Mouse (Mus musculus) thymus, postnatal 36 days (tissue): ENCODE results near the gene Trio.

Source experiments
- DNase-seq, 2 experiments: peaks; one replicate each; pipeline ENCODE4 v3.0.0; 2022; ENCODE audit warnings: mixed read lengths in 2 of 2

Gene Trio

DNA sequence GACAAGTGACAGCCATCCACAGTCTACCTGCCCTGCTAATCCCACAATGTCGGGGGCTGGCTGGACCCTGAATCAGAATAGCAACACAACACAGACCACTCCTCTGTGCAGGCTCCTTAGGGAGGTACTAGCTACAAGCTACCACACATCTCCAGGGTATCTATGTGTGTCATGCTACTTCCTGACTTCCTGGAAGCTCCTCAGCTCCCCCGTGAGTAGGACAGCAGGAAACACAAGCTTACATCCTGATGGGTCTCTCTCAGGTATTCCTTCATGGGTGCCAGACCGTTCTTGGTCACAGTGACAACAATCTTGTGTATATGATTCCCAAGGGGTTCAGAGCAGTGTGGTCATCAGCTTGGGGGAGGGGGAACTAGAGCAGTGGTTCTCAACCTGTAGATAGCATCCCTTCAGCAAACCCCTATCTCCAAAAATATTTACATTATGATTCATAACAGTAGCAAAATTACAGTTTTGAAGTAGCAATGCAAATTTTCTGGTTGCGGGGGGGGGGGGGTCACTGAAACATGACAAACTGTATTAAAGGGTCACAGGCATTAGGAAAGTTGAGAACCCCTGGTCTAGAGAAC lies 199.5 kb downstream of the Trio start:
- DNase-seq, result peak; percentile 26 to 42

GRCm38 (mm10) chr15:27825390-27825789 lies 200.3 kb downstream of the Trio start:
- no peak for DNase-seq

- peak; percentile 28 to 29 for DNase-seq
Observed at GRCm38 (mm10) chr15:27823581-27823980, 202.1 kb downstream of the Trio start.

DNA sequence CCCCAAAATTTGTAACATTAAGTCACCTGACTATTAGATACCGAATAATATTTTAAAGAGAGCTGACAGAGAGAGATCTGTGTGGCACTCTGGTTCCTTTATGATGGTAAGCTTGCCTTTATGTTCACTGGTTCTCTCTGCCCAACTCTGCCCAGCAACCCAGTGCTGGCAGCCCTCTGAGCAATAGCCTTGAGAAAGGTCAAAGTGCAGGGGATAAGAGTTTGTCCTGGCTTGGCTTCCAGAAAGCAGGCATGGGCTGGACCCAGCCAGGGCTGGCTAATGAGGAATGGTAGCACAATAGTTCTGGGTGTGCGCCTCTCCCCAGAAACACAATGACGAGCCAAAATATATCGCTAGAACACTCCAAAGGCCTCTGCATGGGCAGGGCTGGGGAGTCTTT lies 203.2 kb downstream of the Trio start:
- no peak for DNase-seq

DNA sequence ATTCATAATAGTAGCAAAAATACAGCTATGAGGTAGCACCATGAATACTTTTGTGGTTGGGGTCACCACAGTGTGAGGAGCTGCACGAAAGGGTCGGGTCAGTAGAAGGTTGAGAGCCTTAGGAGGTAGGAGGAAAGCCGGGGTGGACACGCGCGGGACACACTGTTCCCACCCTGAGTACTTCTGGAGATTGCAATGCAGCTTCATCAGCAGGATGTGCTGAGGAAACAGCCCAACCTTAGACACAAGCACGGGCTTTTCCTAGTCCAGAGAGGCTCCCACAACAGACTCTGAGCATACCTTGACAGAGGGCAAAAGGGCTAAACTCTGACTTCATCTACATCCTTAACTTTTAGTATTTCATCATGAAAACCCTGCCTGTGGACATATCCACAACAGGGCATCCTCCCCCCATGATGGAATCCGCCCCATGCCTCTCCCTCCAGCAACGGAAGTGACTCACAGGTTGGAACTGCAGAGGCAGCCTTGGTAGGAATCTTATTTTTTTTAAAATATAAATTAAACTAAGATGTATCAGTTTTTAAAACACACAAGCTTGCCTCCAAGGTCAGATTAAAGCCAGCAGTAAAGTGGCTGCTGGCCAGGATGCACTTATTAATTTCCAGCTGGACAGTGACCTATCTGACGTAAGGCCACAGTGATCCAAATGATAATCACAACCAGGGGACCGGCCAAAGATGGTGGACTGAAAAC lies 203.8 kb downstream of the Trio start:
- DNase-seq, result no peak

DNA sequence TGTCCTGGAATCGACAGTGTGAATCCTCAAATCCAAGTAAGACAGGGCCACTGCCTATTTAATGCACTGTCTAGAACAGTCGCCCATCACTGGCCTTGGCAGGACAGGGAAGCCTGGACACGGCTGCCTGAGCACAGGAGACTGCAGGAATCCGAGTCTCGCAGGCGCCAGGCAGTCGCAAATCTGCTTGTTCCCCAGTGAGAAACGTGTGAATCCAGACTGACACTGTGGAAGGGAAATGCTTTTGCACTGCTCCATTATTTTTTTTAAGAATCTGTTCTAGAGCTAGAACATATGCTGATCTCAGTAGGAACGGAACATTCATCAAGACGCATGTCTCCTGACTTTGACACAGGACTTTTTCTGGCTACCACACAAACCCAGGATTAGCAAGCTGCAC lies 208.6 kb downstream of the Trio start:
- no peak for DNase-seq

DNA sequence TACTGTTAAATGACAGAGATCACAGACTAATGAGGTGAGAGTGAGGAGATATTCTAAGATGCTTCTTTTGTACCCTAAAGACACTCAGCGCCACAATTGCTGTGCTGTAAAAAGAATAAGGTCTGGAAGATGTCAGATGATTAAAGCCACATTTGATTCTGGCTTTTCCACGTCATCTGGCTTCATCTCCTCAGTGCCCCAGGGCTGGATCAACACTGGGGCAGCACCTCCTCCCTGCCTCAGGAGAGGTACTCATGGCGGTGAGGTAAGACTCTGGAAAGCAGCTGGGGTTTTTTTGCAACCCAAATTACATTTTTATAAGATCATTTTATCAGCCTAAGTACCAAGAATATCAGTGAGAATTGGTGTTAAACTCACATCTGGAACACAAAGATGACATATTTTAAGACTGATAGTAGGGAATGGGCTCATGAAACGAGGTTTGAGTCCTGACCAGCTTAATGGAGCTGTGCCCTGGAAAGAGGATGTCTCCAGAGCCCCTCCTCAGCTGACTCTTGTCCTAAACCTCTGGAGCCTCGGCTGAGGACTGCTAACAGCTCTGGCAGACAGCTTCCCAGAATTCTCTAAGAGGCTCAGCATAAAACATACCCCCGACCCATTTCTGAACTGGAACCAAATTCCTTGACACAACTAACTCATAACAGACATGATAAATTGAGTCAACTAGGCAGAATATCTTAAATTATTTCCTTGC lies 210.8 kb downstream of the Trio start:
- no peak for DNase-seq

- DNase-seq, result no peak
Observed at GRCm38 (mm10) chr15:27810793-27811488, 214.7 kb downstream of the Trio start.

GRCm38 (mm10) chr15:27810262-27810661 lies 215.4 kb downstream of the Trio start:
- no peak for DNase-seq

- DNase-seq, result no peak
Observed at GRCm38 (mm10) chr15:27808596-27809276, 216.9 kb downstream of the Trio start.

DNA sequence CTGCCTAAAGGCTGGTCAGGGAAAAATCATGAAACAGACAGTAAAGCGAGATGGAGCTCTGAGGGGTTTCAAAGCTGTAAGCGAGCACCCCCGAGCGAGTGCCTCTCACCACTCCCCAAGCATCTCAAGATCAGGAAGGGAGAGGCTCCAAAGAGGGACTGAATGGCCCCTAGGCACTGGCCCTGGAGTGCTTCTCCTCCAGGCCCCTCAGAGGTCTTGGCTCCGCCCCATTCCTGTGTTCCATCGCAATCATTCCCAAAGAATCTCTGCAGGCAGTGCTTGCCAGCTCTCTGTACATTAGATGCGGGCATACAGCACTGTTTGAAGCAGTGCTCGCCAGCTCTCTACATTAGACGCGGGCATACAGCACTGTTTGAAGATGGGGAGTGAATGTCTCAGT lies 219.4 kb downstream of the Trio start:
- no peak for DNase-seq

- DNase-seq, result no peak
Observed at GRCm38 (mm10) chr15:27805654-27806053, 220.0 kb downstream of the Trio start.

DNA sequence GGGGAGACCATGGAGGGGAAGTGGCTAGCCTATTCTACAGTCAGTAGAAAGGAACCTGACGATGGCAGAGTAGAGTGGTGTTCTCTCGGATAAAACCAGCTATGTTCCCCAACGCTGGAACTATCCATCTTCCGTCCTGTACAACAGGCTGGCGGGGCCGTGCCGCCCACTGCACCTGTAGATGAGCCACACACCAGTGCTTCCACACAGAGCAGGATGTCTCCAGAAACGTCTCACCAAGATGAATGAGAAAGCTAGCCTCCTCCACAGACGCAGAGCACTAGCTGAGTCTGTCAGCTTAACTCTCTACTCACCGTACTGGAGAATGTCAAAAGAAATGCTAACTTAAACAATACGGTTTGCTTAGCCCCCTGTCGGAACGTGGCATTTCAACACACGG lies 221.2 kb downstream of the Trio start:
- no peak for DNase-seq

GRCm38 (mm10) chr15:27803568-27804345 lies 221.9 kb downstream of the Trio start:
- no peak for DNase-seq

GRCm38 (mm10) chr15:27802243-27802642 lies 223.4 kb downstream of the Trio start:
- DNase-seq, result no peak

GRCm38 (mm10) chr15:27801177-27801576 lies 224.5 kb downstream of the Trio start:
- no peak for DNase-seq

DNA sequence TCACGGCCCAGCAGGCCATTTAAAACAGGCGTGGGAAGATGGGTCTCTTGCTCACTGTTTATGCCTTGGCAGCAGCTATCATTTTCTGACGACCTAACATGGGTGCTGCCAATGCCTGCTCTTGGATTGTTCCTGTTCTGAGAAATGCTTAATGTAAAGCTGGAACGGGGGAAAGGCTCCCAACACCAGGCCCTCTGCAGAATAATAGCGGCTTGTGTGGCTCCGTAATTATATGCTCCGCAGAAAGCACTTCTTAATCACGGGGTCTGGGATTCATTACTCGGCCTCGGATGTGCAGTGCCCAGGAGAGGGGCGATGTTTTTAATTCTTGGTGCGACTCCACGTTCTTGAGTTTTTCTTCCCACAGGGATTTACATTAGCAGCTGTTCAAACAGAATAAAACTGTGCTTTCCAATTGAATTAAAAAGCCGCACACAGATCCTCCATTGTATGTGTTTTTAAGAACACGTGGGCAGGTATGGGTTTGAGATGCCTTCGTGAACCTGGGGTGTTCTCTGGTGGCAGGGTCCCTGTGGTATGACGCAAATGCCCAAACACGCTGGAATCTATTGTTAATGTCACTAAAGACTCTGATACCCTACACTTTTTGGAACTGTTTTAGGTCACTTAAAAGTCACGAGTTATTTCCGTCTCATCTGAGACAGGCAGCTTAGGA lies 228.0 kb downstream of the Trio start:
- DNase-seq, result no peak

- no peak for DNase-seq
Observed at GRCm38 (mm10) chr15:27796868-27797222, 228.8 kb downstream of the Trio start.

- no peak for DNase-seq
Observed at GRCm38 (mm10) chr15:27795942-27796867, 229.4 kb downstream of the Trio start.

- no peak for DNase-seq
Observed at GRCm38 (mm10) chr15:27793284-27793683, 232.4 kb downstream of the Trio start.
